Mouse (Mus musculus): ENCODE measurements around the gene Lasp1. TPM values are rescaled to one million over a fixed set of nuclear protein-coding genes. Genes with fewer than 3 reads are reported as not detected.
"Not testable (repeated sequence)": the region's sequence is repeated elsewhere in the genome, so short reads cannot be mapped to it uniquely, and the experiment has no call there.

Lasp1 gene
- polyA plus RNA-seq, 1 experiment from 2014 or later: 499 TPM

GRCm38 (mm10) chr11:97822840-97823603 is 24.2 kb downstream of the Lasp1 start:
- Histone ChIP-seq H3K4me3 (ENCODE audit: inconsistent target) (no peak overlapping the region), H3K36me3 (ENCODE audit: inconsistent target) (peaks cover 9% of the 10 kb centered on the region; the same call in 1 of the 2 replicates), H3K79me2 (ENCODE audit: inconsistent target) (peaks cover 100% of the 10 kb centered on the region), H3K27ac (peak overlapping the region; percentile 60)
- WGBS (ENCODE audit: missing documents): 97% methylated on average over 19 of the region's 20 CpGs

DNA sequence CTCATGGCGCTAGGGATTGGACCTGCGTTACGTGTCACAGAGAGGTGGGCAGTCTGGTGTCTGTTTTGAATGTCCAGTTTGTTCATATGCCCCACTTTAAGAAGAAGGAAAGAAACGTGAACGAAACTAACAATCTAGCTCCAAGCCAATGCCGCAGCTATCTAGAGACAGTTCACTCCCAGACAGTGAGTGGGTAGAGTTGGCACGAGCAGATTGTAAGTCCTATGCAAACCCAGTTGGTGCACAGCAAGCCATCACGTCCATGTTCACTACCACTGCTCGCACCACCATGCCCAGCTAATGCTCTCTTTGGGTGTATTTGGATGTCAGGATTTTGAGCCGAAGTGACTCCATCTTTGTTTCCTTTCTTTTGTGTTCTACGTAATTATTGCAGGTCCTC is 25.4 kb downstream of the Lasp1 start:
- H3K4me3 ChIP-seq (ENCODE audit: inconsistent target): no peak overlapping the region
- peaks cover 9% of the 10 kb centered on the region; the same call in 1 of the 2 replicates for H3K36me3 ChIP-seq (ENCODE audit: inconsistent target)
- peak overlapping the region; percentile 100 for H3K27ac ChIP-seq
- 96% methylated on average over 11 of the region's 11 CpGs for WGBS (ENCODE audit: missing documents)
- peaks cover 95% of the 10 kb centered on the region for H3K79me2 ChIP-seq (ENCODE audit: inconsistent target)

- H3K27ac ChIP-seq: peak overlapping the region; percentile 100
- peaks cover 88% of the 10 kb centered on the region for H3K79me2 ChIP-seq (ENCODE audit: inconsistent target)
- no peak overlapping the region for H3K4me3 ChIP-seq (ENCODE audit: inconsistent target)
- H3K36me3 ChIP-seq (ENCODE audit: inconsistent target): peaks cover 9% of the 10 kb centered on the region; the same call in 1 of the 2 replicates
- 14% methylated on average over 6 of the region's 6 CpGs for WGBS (ENCODE audit: missing documents)
Measured at GRCm38 (mm10) chr11:97824895-97825294, 26.1 kb downstream of the Lasp1 start.

GRCm38 (mm10) chr11:97825295-97825694 is 26.5 kb downstream of the Lasp1 start:
- H3K27ac ChIP-seq: peak overlapping the region; percentile 100
- H3K4me3 ChIP-seq (ENCODE audit: inconsistent target): no peak overlapping the region
- peaks cover 9% of the 10 kb centered on the region; the same call in 1 of the 2 replicates for H3K36me3 ChIP-seq (ENCODE audit: inconsistent target)
- WGBS (ENCODE audit: missing documents): 13% methylated on average over 10 of the region's 10 CpGs
- peaks cover 84% of the 10 kb centered on the region for H3K79me2 ChIP-seq (ENCODE audit: inconsistent target)

DNA sequence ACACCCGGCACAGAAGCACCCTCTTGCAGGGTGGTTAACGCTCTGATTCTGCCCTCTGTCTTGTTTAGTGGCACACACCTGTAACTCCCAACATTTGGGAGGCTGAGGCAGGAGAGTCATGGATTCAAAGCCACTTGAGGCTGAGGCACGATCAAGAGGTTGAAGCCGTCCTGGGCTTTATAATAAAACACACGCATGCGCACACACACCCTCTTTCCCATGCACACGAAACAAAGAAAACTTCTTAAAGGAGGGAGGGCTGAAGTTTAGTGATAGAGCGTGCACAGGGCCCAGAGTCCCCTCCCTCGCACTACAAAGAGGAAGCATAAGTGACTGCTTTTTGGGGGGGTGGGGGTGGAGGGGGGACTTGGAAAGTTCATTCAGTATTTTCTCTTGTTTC is 27.2 kb downstream of the Lasp1 start:
- Histone ChIP-seq H3K36me3 (ENCODE audit: inconsistent target) (peaks cover 9% of the 10 kb centered on the region; the same call in 1 of the 2 replicates), H3K27ac (peak overlapping the region; percentile 100), H3K4me3 (ENCODE audit: inconsistent target) (no peak overlapping the region), H3K79me2 (ENCODE audit: inconsistent target) (peaks cover 82% of the 10 kb centered on the region)
- 20% methylated on average over 9 of the region's 9 CpGs for WGBS (ENCODE audit: missing documents)

DNA sequence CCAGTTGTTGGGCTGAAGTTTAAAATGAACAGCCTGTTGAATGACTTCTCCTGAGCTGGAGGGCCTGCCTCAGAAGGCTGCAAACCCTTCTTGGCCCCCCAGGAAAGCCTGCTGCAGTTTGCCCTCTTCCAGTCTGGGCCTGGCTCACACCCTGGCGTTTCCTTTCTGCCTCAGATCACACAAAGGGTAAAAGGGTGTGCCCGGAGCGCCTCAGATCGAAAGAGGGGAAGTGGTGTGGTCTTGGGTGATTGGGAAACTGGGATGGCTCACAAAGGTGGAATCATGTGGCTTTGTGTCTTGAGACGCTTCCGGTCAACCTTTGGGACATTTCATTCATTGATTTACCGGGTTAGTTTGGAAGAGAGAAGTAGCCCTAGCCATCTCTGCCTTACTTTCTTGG is 27.6 kb downstream of the Lasp1 start:
- Histone ChIP-seq H3K27ac (peak overlapping the region; percentile 100), H3K4me3 (ENCODE audit: inconsistent target) (no peak overlapping the region), H3K79me2 (ENCODE audit: inconsistent target) (peaks cover 82% of the 10 kb centered on the region), H3K36me3 (ENCODE audit: inconsistent target) (peaks cover 9% of the 10 kb centered on the region; the same call in 1 of the 2 replicates)
- WGBS (ENCODE audit: missing documents): 1% methylated on average over 7 of the region's 7 CpGs

DNA sequence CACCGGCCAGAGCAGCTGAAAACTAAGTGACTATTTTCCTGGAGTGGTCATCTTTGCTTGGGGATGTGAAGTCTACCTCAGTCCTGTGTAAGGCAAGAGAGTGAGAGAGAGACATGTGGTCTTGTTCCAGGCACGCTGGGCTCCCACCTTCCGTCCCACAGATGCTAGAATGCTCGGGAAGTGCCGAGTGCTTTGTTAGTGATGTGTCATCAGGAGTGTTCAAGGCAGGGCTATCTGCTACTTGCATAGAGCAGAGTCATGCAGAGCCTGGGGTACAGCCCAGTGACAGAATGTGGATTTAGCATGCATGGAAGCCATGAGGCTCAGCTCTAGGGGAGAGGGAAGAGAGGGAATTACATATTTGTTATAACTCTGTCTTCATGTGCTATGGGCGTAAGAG is 28.9 kb downstream of the Lasp1 start:
- Histone ChIP-seq H3K4me3 (ENCODE audit: inconsistent target) (no peak overlapping the region), H3K27ac (peak overlapping the region; percentile 100), H3K36me3 (ENCODE audit: inconsistent target) (peaks cover 14% of the 10 kb centered on the region; the same call in 1 of the 2 replicates), H3K79me2 (ENCODE audit: inconsistent target) (peaks cover 82% of the 10 kb centered on the region)
- WGBS (ENCODE audit: missing documents): 85% methylated on average over 5 of the region's 6 CpGs

- Histone ChIP-seq H3K79me2 (ENCODE audit: inconsistent target) (peaks cover 82% of the 10 kb centered on the region), H3K27ac (peak overlapping the region; percentile 100), H3K4me3 (ENCODE audit: inconsistent target) (no peak overlapping the region), H3K36me3 (ENCODE audit: inconsistent target) (peaks cover 24% of the 10 kb centered on the region)
- 17% methylated on average over 7 of the region's 7 CpGs for WGBS (ENCODE audit: missing documents)
Measured at GRCm38 (mm10) chr11:97829365-97829764, 30.6 kb downstream of the Lasp1 start.

- Histone ChIP-seq H3K36me3 (ENCODE audit: inconsistent target) (peaks cover 30% of the 10 kb centered on the region), H3K4me3 (ENCODE audit: inconsistent target) (no peak overlapping the region), H3K79me2 (ENCODE audit: inconsistent target) (peaks cover 82% of the 10 kb centered on the region), H3K27ac (peak overlapping the region; percentile 100)
- under 1% methylated on average over 12 of the region's 12 CpGs for WGBS (ENCODE audit: missing documents)
Measured at GRCm38 (mm10) chr11:97829913-97830476, 31.2 kb downstream of the Lasp1 start.

- Histone ChIP-seq H3K79me2 (ENCODE audit: inconsistent target) (peaks cover 82% of the 10 kb centered on the region), H3K4me3 (ENCODE audit: inconsistent target) (no peak overlapping the region), H3K27ac (peak overlapping the region; percentile 100), H3K36me3 (ENCODE audit: inconsistent target) (peaks cover 33% of the 10 kb centered on the region)
- WGBS (ENCODE audit: missing documents): 9% methylated on average over 5 of the region's 6 CpGs
Measured at GRCm38 (mm10) chr11:97830501-97830900, 31.7 kb downstream of the Lasp1 start.

GRCm38 (mm10) chr11:97832001-97832400 is 33.2 kb downstream of the Lasp1 start:
- Histone ChIP-seq H3K27ac (peak overlapping the region; percentile 100), H3K36me3 (ENCODE audit: inconsistent target) (peaks cover 41% of the 10 kb centered on the region), H3K4me3 (ENCODE audit: inconsistent target) (no peak overlapping the region), H3K79me2 (ENCODE audit: inconsistent target) (peaks cover 68% of the 10 kb centered on the region)
- WGBS (ENCODE audit: missing documents): 96% methylated on average over 11 of the region's 11 CpGs

- Histone ChIP-seq H3K36me3 (ENCODE audit: inconsistent target) (peaks cover 45% of the 10 kb centered on the region), H3K4me3 (ENCODE audit: inconsistent target) (no peak overlapping the region), H3K79me2 (ENCODE audit: inconsistent target) (peaks cover 54% of the 10 kb centered on the region), H3K27ac (no peak overlapping the region)
- 96% methylated on average over 15 of the region's 15 CpGs for WGBS (ENCODE audit: missing documents)
Measured at GRCm38 (mm10) chr11:97833352-97833751, 34.6 kb downstream of the Lasp1 start.

GRCm38 (mm10) chr11:97836541-97836940 is 37.7 kb downstream of the Lasp1 start:
- Histone ChIP-seq H3K27ac (peak overlapping the region; percentile 4; the same call in 1 of the 2 replicates), H3K36me3 (ENCODE audit: inconsistent target) (peaks cover 45% of the 10 kb centered on the region), H3K79me2 (ENCODE audit: inconsistent target) (peaks cover 40% of the 10 kb centered on the region), H3K4me3 (ENCODE audit: inconsistent target) (no peak overlapping the region)
- WGBS (ENCODE audit: missing documents): 81% methylated on average over 8 of the region's 8 CpGs

DNA sequence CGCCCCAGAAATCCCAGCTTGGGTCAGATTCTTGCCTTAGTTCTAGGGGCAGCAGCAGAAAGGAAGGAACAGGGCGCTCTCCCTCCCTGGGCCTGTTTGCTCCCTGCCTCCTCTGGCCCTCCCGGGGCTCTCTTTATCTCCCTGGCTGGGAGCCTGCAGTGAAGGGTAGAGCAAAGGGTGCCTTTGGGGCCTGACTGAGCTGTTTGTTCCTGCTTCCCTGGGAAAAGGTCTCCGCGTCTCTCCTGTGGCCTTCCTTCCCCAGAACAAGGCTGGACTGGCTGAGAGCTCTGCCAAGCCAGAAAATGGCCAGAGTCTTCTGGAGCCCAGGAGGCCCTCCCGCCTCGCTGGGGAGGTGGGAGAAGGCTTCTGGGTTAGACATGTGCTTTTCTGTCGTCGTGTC is 38.3 kb downstream of the Lasp1 start:
- Histone ChIP-seq H3K36me3 (ENCODE audit: inconsistent target) (peaks cover 44% of the 10 kb centered on the region), H3K79me2 (ENCODE audit: inconsistent target) (peaks cover 35% of the 10 kb centered on the region)
- not testable (repeated sequence) for H3K4me3 ChIP-seq (ENCODE audit: inconsistent target)

GRCm38 (mm10) chr11:97837641-97838149 is 38.9 kb downstream of the Lasp1 start:
- no peak overlapping the region for H3K4me3 ChIP-seq (ENCODE audit: inconsistent target)
- H3K36me3 ChIP-seq (ENCODE audit: inconsistent target): peaks cover 37% of the 10 kb centered on the region
- peaks cover 29% of the 10 kb centered on the region for H3K79me2 ChIP-seq (ENCODE audit: inconsistent target)
- H3K27ac ChIP-seq: peak overlapping the region; percentile 38
- 31% methylated on average over 7 of the region's 7 CpGs for WGBS (ENCODE audit: missing documents)

More for the DNA sequence above, 38.3 kb downstream of the Lasp1 start:
- 0 out of 2 replicates have a peak overlapping the region, but pooled peaks have one; percentile 38 for H3K27ac ChIP-seq
- WGBS (ENCODE audit: missing documents): 89% methylated on average over 9 of the region's 9 CpGs

Measured in macrophage (primary cell).